Mouse (Mus musculus): ENCODE data around the gene Fam57a.

- TF ChIP-seq CTCF (IDR thresholded peaks at IDR 0.05; ENCODE audit: borderline replicate concordance, insufficient read depth, low read length): no peak
- no peak; the same call in 1 of the 2 replicates for TF ChIP-seq POLR2A (IDR thresholded peaks at IDR 0.05; ENCODE audit: low read depth, low read length)
Observed at GRCm38 (mm10) chr11:76243811-76244546, 64.5 kb downstream of the Fam57a start.
